Mouse (Mus musculus) ES-Bruce4 (cell line): ENCODE data around the gene Rwdd2a.

Experiments used
- CTCF ChIP-seq: IDR thresholded peaks from one replicate; pipeline ENCODE4 v1.8.1; 2011; ENCODE audit warnings: low read depth, low read length
- EP300 ChIP-seq: IDR thresholded peaks from 2 replicates; pipeline ENCODE4 v1.6.1; 2011; ENCODE audit warnings: low read depth, low read length; ENCODE audit not compliant: insufficient read depth
- POLR2A ChIP-seq: IDR thresholded peaks from one replicate; pipeline ENCODE4 v1.8.1; 2011; ENCODE audit warnings: low read length; ENCODE audit not compliant: insufficient read depth

DNA sequence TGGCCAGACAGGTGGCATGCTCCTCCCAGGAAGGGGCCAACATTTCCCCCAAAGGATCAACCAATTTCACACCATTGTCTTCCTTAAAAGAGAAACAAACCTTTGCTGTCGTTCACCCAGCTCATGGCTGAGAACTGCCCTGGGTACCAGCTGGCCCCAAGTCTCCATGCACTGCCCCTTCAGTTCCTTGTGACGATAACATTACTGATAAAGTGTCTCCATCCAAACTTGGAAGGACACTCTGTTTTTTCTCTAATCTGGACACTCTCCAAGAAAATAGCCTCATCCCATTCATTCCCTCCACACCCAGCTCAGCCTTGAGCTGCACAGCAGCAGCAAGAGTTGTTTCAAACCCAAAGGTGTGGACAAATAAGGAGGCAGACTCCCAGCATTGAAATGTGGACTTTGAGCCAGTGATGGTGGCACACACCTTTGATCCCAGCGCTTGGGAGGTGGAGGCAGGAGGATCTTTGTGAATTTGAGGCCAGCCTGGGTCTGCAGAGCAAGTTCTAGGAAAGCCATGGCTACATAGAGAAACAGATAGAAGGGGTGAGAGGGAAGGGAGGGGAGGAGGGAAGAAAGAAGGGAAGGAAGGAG lies 2.4 kb upstream of the Rwdd2a start:
- TF ChIP-seq POLR2A: no peak
- TF ChIP-seq CTCF: no peak
- no peak for TF ChIP-seq EP300
